In genomic region chr13:51963966-51964365, GRCm38 (mm10) we compare ENCODE assay signal across 14 mouse cellular contexts.
A peak's percentile ranks its signal among the peaks of the same experiment; 100 is the strongest.
DNase-seq lines count a peak whose midpoint lies in the region; ATAC-seq and TF ChIP-seq lines count a peak whose summit lies in the region.
"Had no signal": no experiment of that assay in that cellular context is flagged by ENCODE, and none has a peak within 500 bp of the region (broad histone marks: within the 10 kb centered on the region; RNA-seq: fewer than 3 reads in every experiment).

No protein-coding gene starts in this region.

- H3K4me3 ChIP-seq in kidney, embryonic 15.5 days (replicated peaks): no peak overlapping the region
- H3K4me3 ChIP-seq in kidney, adult 2 months (ENCODE audit: insufficient read depth, low read depth, low read length): no peak overlapping the region
- H3K4me3 ChIP-seq in bone marrow, adult 2 months (replicated peaks; ENCODE audit: control insufficient read depth, low read depth, low read length): no peak overlapping the region
- no peak overlapping the region for H3K4me3 ChIP-seq in intestine, embryonic 16.5 days (ENCODE audit: low read length)
- H3K4me3 ChIP-seq: erythroblast, embryonic 14.5 days; neural tube, embryonic 13.5 days had no signal

- TF ChIP-seq CTCF in kidney, adult 2 months (conservative IDR thresholded peaks at IDR 0.05; ENCODE audit: insufficient read depth, insufficient read length, low read depth, low read length): no peak
- no peak for TF ChIP-seq CTCF in bone marrow, adult 2 months (IDR thresholded peaks at IDR 0.05; ENCODE audit: control insufficient read depth, insufficient read depth, low read length)

- no peaks in the 10 kb centered on the region for H3K36me3 ChIP-seq in kidney, embryonic 15.5 days
- no peaks in the 10 kb centered on the region for H3K36me3 ChIP-seq in kidney, adult 2 months (ENCODE audit: control insufficient read depth, insufficient read depth, low read length)
- H3K36me3 ChIP-seq in intestine, embryonic 16.5 days (ENCODE audit: control insufficient read depth, insufficient read depth, low read length): no peaks in the 10 kb centered on the region
- H3K36me3 ChIP-seq: G1E; neural tube, embryonic 13.5 days had no signal

- ATAC-seq in kidney, embryonic 15.5 days (replicated peaks; ENCODE audit: low FRiP score): no peak
- ATAC-seq in CD4-positive, CD25-positive, alpha-beta regulatory T cell, adult 4 months: peak; percentile 23
- ATAC-seq in intestine, embryonic 16.5 days: no peak

- WGBS in kidney, embryonic 15.5 days: 66% methylated on average over 6 of the region's 6 CpGs
- WGBS in kidney, adult 2 months: 64% methylated on average over 6 of the region's 6 CpGs
- WGBS in bone marrow, adult 2 months: 6% methylated on average over 6 of the region's 6 CpGs
- WGBS in intestine, embryonic 16.5 days: 65% methylated on average over 6 of the region's 6 CpGs

- no peak for DNase-seq in kidney, adult 2 months
- no peak for DNase-seq in layer of hippocampus, adult 18-20 months (ENCODE audit: low spot score in 2 of 2)
- DNase-seq in urinary bladder, postnatal 36 days (ENCODE audit: low spot score in 2 of 2): no peak
- DNase-seq: adrenal gland, adult 8-10 months; cerebellum, adult 11-12 months; gastrocnemius, postnatal 25 days; right cerebral cortex, postnatal 4 days had no signal

- peak overlapping the region; percentile 77 for H3K27ac ChIP-seq in kidney, embryonic 15.5 days
- no peak overlapping the region for H3K27ac ChIP-seq in kidney, adult 2 months (ENCODE audit: insufficient read depth, low read depth, low read length)
- H3K27ac ChIP-seq in bone marrow, adult 2 months (ENCODE audit: control insufficient read depth, insufficient read depth, low read depth, low read length, poor library complexity): 0 out of 2 replicates have a peak overlapping the region, but pooled peaks have one; percentile 37
- H3K27ac ChIP-seq in intestine, embryonic 16.5 days (ENCODE audit: low read length): peak overlapping the region; percentile 11
- H3K27ac ChIP-seq: neural tube, embryonic 13.5 days had no signal

- no peak overlapping the region for H3K4me2 ChIP-seq in kidney, embryonic 15.5 days
- H3K4me2 ChIP-seq in intestine, embryonic 16.5 days (ENCODE audit: low read depth, low read length): no peak overlapping the region
- H3K4me2 ChIP-seq: neural tube, embryonic 13.5 days had no signal

- no peak for TF ChIP-seq POLR2A in kidney, adult 2 months (IDR thresholded peaks at IDR 0.05; ENCODE audit: low read depth, low read length)
- TF ChIP-seq POLR2A in bone marrow, adult 2 months (IDR thresholded peaks at IDR 0.05; ENCODE audit: borderline replicate concordance, control insufficient read depth, low read depth, low read length): no peak

- H3K4me1 ChIP-seq in kidney, embryonic 15.5 days: peaks cover 33% of the 10 kb centered on the region
- H3K4me1 ChIP-seq in kidney, adult 2 months (ENCODE audit: control insufficient read depth, insufficient read depth, low read length): no peaks in the 10 kb centered on the region
- H3K4me1 ChIP-seq in bone marrow, adult 2 months (ENCODE audit: control insufficient read depth, insufficient read depth, low read length): peaks cover 4% of the 10 kb centered on the region
- peaks cover 24% of the 10 kb centered on the region for H3K4me1 ChIP-seq in intestine, embryonic 16.5 days (ENCODE audit: control insufficient read depth, insufficient read depth, low read length)

- H3K9me3 ChIP-seq in kidney, embryonic 15.5 days (replicated peaks): no peaks in the 10 kb centered on the region
- no peaks in the 10 kb centered on the region for H3K9me3 ChIP-seq in intestine, embryonic 16.5 days (ENCODE audit: control insufficient read depth, low read length)
- H3K9me3 ChIP-seq: G1E; neural tube, embryonic 13.5 days had no signal

- no peak overlapping the region for H3K9ac ChIP-seq in kidney, embryonic 15.5 days
- H3K9ac ChIP-seq in intestine, embryonic 16.5 days (ENCODE audit: low read depth, low read length): no peak overlapping the region
- H3K9ac ChIP-seq: neural tube, embryonic 13.5 days had no signal

- no peaks in the 10 kb centered on the region for H3K27me3 ChIP-seq in kidney, embryonic 15.5 days
- no peaks in the 10 kb centered on the region for H3K27me3 ChIP-seq in kidney, adult 2 months (replicated peaks; ENCODE audit: control insufficient read depth, insufficient read depth, low read length)
- no peaks in the 10 kb centered on the region for H3K27me3 ChIP-seq in intestine, embryonic 16.5 days (replicated peaks; ENCODE audit: control insufficient read depth, insufficient read depth, low read length)
- H3K27me3 ChIP-seq: neural tube, embryonic 13.5 days had no signal
